Mouse (Mus musculus) telencephalon, adult 2 months (tissue): ENCODE data around the gene Gar1.

Experiments used
- DNase-seq: peaks from one replicate; pipeline ENCODE4 v3.0.0-alpha.2; 2011; ENCODE audit warnings: low read depth, low spot score

Gene Gar1

DNA sequence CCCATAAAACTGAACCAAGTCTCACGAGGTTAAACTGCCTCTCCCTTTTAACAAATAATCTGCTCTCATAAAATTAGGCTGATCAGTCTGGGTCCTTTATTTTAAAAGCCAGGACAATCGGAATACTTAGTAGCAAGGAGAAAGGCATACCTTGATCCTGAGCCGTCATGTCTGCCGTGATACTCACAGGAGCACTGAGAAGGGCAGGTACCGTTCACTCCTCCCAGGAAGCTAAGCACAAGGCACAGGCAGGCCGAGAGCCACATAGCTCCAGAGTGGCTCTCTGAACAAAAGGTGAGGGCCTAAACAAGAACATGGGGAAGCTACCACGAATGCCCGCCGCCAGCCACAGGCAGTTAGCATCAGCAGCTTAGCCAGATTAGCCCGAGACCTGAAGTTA, 27.4 kb downstream of the Gar1 start, which contains the start of gene Lrit3:
TSS of gene Lrit3 (minus strand) at position 266 of the 400 bp plus-strand sequence.
- no peak for DNase-seq

DNA sequence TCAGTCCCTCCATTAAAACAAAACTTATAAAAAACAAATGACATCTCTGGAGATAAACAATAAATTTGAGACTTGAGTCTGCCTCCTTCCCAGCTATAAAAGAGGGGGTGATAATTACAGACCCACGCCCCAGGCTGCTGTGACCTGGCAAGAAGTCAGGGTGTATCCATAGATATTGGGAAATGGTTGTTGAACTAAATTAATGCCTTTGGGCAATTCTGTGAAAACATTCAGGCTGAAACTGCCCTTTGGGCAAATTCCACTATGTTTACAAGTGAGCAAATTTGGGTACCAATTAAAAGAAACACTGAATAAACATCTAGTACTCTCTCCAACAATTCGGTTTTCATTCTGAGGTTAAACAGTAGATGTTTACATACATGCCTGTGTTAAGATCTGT, 32.2 kb downstream of the Gar1 start:
- no peak for DNase-seq

DNA sequence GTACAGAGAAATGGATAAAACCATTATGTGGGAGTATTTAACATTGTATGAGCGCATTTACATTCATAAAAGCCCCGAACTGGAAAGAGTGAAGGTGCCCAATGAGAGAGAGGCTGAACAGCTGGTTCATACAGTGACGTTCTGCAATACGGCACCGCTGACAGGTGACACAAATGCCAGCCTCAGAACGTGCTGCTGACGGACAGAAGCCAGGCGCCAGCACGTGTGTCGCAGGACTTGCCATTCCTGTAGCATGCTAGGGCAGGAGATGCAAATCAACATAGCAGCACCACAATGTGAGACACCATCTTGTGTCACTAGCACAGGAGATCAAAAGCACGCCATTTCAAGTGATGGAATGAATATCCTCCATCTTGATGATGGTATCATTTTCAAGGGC, 32.6 kb downstream of the Gar1 start:
- no peak for DNase-seq

DNA sequence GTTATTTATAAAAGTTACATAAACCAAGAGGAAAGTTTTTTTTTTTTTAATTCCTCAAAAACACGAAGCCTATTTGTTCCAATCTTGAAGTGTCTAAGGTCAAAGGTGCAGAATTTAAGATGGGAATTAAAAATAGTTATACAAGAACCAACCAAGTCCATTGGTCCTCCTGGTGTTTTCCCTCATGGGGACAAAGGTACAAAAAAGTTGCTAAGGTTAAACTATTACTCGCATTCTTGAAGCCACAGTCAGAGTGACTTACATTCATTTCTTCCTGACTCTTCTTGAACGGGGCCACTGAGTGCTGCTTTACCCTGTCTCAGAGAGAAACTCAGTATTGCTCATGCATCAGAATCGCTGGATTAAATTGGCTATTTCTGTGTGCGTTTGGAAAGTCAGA, 33.9 kb downstream of the Gar1 start:
- DNase-seq: no peak

DNA sequence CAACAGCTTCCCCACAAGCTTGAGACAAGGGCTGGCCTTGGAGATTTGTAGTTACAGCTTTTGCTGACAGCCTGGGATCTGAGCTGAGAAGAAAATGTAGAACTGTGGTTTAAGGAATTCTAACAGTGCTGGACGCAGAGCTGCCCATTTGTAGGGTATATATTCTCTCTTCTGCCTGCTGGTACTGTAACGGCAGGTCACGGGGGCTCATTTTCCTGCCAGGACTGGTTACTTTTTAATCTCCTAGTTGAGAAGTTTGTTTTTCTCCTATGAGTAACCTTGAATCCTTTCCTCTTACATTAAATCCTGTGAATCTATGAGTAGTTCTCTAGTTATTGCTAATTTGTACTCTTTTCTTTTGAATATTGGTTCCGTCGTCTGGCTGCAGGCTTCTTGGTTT, 37.4 kb downstream of the Gar1 start:
- no peak for DNase-seq

DNA sequence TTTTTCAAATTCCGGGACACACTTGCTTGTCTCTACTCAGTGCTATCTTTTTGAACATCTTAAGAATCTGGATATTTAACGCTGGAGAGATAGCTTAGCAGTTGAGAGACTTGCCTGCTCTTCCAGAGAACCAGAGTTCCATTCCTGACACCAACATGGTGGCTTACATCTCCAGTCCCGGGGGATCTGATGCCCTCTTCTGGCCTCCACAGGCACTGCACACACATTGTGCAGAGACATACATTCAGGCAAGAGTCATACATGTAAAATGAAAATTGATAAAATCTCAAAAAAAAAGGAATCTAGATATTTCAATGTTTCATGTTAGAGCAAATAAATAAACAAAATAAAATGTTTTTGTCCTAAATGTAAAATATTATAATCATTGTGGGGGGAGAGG, 48.5 kb downstream of the Gar1 start:
- DNase-seq: no peak

DNA sequence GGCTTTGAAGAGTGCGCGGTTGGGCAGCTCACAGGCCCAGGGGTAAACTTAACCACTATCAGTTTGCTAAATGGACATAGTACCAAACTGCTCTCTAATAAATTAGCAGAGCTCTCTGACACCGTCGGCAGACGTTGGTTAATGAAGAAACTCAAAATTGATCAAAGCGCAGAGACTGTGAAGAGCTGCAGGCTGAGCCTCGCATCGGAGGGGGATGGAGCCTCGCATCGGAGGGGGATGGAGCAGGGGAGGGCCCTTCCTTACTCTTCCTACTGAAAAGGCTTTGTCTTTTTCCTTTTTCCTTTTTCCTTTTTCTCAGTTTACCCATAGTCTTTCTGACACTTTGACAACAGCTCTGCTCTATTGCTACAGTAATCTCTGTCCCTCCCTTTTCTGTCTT, 49.8 kb downstream of the Gar1 start:
- DNase-seq: no peak
